In genomic region chr8:70671615-70672324, GRCm38 (mm10) we compare ENCODE assay signal across 8 mouse cellular contexts. TPM values are rescaled to one million over a fixed set of nuclear protein-coding genes. Genes with fewer than 3 reads are reported as not detected.
DNase-seq lines count a peak whose midpoint lies in the region.
"Had no signal": no experiment of that assay in that cellular context is flagged by ENCODE, and none has a peak within 500 bp of the region (broad histone marks: within the 10 kb centered on the region; RNA-seq: fewer than 3 reads in every experiment).

No protein-coding gene starts in this region.

- DNase-seq in ES-CJ7 (ENCODE audit: low read depth, low spot score) = peak; percentile 65
- peak; percentile 90 for DNase-seq in adipocyte (ENCODE audit: low spot score)
- peak; percentile 62 for DNase-seq in heart, postnatal 4 days
- peak; percentile 45 for DNase-seq in lung, postnatal 25 days (ENCODE audit: low spot score)
- DNase-seq in adrenal gland, postnatal 25 days = no peak
- no peak for DNase-seq in cerebellum, postnatal 14 days
- no peak for DNase-seq in cerebellum, adult 9-10 months

RNA-seq across cellular contexts. Expression of gene Lsm4, which starts 1.3 kb away (rescaled TPM):
- total RNA-seq in heart, postnatal 4 days (2021) = 100 to 1,000 TPM; 107 to 120 TPM
- total RNA-seq in adrenal gland, postnatal 25 days (2021) = 66.1 and 86.8 TPM in 2 replicates

RNA-seq across cellular contexts. Expression of gene Pgpep1, which starts 11.6 kb away (rescaled TPM):
- 10 to 100 TPM; 32.2 to 38.4 TPM for total RNA-seq in heart, postnatal 4 days (2021)
- 98.1 and 129 TPM in 2 replicates for total RNA-seq in adrenal gland, postnatal 25 days (2021)

RNA-seq across cellular contexts. Expression of gene Jund, which starts 27.0 kb away (rescaled TPM):
- total RNA-seq in heart, postnatal 4 days (2021) = 100 to 1,000 TPM; 254 to 261 TPM
- total RNA-seq in adrenal gland, postnatal 25 days (2021) = 191 and 217 TPM in 2 replicates

RNA-seq across cellular contexts. Expression of gene Iqcn, which starts 31.5 kb away (rescaled TPM):
- under 1 TPM; 0.10 to 0.11 TPM for total RNA-seq in heart, postnatal 4 days (2021)
- 0.15 and 0.19 TPM in 2 replicates for total RNA-seq in adrenal gland, postnatal 25 days (2021)
- total RNA-seq: liver, adult 2 months had no signal

RNA-seq across cellular contexts. Expression of gene Gdf15, which starts 39.5 kb away (rescaled TPM):
- 1 to 10 TPM; 2.7 to 3.5 TPM for total RNA-seq in heart, postnatal 4 days (2021)
- total RNA-seq in adrenal gland, postnatal 25 days (2021) = 2.2 and 5.7 TPM in 2 replicates

Comparison
In these comparisons a context has a peak if more than half of its experiments do, and no peak if none do; other contexts are left out.
1. DNase-seq: peak in ES-CJ7 (single experiment), adipocyte (single experiment), heart, postnatal 4 days (single experiment) and lung, postnatal 25 days (single experiment); none in adrenal gland, postnatal 25 days (single experiment), cerebellum, postnatal 14 days (0 of 2) and cerebellum, adult 9-10 months (single experiment).